Mouse (Mus musculus) E14TG2a.4 (cell line): Measurements from ENCODE around the gene Pdzd7.
A peak's percentile ranks its signal among the peaks of the same experiment; 100 is the strongest.

Experiments used
- CTCF ChIP-seq: conservative IDR thresholded peaks from 2 replicates; pipeline ENCODE4 v1.5.1; 2014; ENCODE audit warnings: low read length
- POU5F1 ChIP-seq: IDR thresholded peaks from 2 replicates; pipeline ENCODE4 v1.6.1; 2014; ENCODE audit warnings: low read length, borderline replicate concordance

DNA sequence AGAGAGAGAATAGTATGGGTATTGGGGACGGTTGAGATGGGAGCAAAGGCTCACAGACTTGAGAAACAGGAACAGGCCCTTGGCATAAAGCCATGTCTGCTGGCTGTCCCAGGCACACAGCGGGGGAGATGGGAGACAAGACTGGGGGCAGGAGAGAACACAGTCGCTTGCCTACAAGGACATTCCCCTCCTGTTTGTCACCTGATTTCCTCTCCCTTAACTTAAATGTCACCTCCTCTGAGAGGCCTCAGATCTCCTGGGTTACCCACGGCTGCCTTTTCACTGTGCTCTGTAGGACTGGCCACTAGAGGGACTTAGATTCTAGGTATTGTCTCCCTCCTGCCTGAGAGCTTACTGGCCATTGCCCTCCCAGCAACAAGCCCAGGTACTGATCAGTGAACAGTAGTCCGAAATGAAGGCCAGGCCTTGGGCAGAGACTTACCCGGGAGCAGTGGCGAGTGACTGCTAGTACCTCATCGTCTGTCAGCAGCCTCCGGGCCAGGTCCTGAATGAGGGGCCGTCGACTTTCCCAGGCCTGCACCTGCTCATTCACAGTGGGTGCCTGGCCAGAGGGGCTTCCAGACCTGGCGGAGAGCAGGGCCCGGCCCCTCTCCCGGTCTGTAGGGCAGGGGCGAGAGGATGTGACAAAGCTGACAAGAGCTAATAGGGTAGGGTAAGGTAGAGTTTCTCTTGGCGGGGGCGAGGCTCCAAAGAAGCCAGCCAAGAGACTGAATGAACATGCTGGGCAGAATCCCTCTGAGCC lies 12.8 kb downstream of the Pdzd7 start:
- TF ChIP-seq CTCF (peak; percentile 38; the same call in 1 of the 2 replicates), POU5F1 (no peak)
